Mouse (Mus musculus) embryonic facial prominence, embryonic 10.5 days (tissue): ENCODE results near the gene Wbp2. TPM values are rescaled to one million over a fixed set of nuclear protein-coding genes. Genes with fewer than 3 reads are reported as not detected.
"Not testable (repeated sequence)": the region's sequence is repeated elsewhere in the genome, so short reads cannot be mapped to it uniquely, and the experiment has no call there.

Experiments
- DNase-seq: peaks from one replicate; pipeline ENCODE4 v3.0.0-alpha.2; 2017; ENCODE audit warnings: low spot score
- H3K27ac ChIP-seq: fragments of 300-500 bp; sonication (generic); replicated peaks from 2 replicates; pipeline ENCODE4 v1.5.1; 2016; ENCODE audit warnings: mild to moderate bottlenecking
- H3K27me3 ChIP-seq: fragments of 300-500 bp; sonication (generic); replicated peaks from 2 replicates; pipeline ENCODE4 v1.6.1; 2016; ENCODE audit warnings: low read depth, mild to moderate bottlenecking; ENCODE audit not compliant: poor library complexity, severe bottlenecking
- H3K36me3 ChIP-seq: fragments of 300-500 bp; sonication (generic); replicated peaks from 2 replicates; pipeline ENCODE4 v1.6.1; 2016; ENCODE audit warnings: mild to moderate bottlenecking, moderate library complexity
- H3K4me1 ChIP-seq: fragments of 300-500 bp; sonication (generic); 2 replicates; pipeline ENCODE4 v1.6.1; 2016
- H3K4me3 ChIP-seq: fragments of 300-500 bp; sonication (generic); 2 replicates; pipeline ENCODE4 v1.5.1; 2016; ENCODE audit warnings: mild to moderate bottlenecking, moderate library complexity
- H3K9me3 ChIP-seq: fragments of 300-500 bp; sonication (generic); 2 replicates; pipeline ENCODE4 v1.6.1; 2016; ENCODE audit warnings: mild to moderate bottlenecking
- WGBS: fragments of 180-500 bp; shearing (Covaris S2); methylation state at CpG from one replicate; pipeline ENCODE4 v1.1.7; 2016; 5-methylcytosine and 5-hydroxymethylcytosine counted together
- polyA plus RNA-seq: library from polyadenylated mRNA; unstranded; fragments of >200 nt; fragmentation: Nextera tagmentation; extraction: Ambion mirVana; gene quantifications from 2 replicates; pipeline ENCODE4 v1.2.1, GENCODE M21; 2016

Wbp2 gene
- polyA plus RNA-seq, 1 experiment from 2014 or later, result 74.2 TPM

DNA sequence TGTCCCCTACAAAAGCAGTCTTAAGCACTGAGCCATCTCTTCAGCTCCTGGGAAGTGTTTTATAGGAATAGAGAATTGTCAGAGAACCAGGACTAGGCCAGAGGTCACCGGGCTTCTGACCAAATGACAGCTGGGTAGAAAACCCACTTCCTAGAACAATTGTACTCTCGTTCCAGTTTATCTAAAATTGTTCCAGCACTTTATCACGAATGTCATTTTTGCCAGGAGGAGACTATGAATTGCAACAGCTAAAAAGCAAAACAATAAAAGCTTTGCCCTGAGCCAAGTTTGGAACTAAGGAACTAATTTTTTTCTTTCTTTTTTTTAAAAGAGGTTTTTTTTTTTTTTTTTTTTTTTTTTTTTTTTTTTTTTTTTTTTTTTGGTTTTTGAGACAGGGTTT lies 8.8 kb upstream of the Wbp2 start:
- H3K4me3 ChIP-seq, result no peak overlapping the region
- peaks cover 4% of the 10 kb centered on the region; the same call in 1 of the 2 replicates for H3K9me3 ChIP-seq
- H3K36me3 ChIP-seq, result no peaks in the 10 kb centered on the region
- H3K27ac ChIP-seq, result no peak overlapping the region
- H3K27me3 ChIP-seq, result no peaks in the 10 kb centered on the region
- 73% methylated on average over 3 of the region's 3 CpGs for WGBS
- H3K4me1 ChIP-seq, result peaks cover 15% of the 10 kb centered on the region
- no peak for DNase-seq

DNA sequence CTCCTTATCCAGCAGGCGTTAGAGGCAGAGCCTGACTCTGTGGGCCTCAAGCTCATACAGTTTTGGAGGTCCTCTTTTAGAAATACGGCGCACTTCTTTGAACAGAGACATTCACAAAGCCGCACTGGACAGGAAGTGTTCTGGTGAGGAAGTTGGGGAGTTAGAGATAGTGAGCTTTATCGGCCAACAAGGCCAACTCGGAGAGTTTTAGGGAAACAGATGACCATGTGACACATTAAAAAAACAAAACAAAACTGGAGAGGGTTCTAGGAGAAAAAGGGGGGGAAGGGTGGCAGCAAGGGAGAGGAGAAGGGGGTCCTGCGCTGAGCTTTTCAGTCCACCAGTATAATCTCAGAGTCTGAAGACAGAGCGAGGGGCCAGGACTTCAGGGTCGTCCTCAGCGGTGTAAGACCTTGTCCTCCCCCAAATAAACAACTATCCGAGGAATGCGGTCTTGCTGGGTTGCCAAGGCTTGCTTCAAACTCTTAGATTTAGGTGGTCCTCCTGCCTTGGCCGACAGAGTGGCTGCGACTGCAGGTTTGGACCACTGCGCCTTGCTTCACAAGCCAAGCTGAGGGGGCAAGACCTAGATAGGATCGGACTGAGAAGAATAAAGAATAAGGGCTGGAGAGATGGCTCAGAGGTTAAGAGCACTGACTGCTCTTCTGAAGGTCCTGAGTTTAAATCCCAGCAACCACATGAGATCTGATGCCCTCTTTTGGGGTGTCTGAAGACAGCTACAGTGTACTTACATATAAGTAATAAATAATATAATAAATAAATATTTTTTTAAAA lies 7.2 kb upstream of the Wbp2 start:
- no peak overlapping the region for H3K4me3 ChIP-seq
- peaks cover 4% of the 10 kb centered on the region; the same call in 1 of the 2 replicates for H3K9me3 ChIP-seq
- no peak for DNase-seq
- H3K27me3 ChIP-seq, result no peaks in the 10 kb centered on the region
- no peaks in the 10 kb centered on the region for H3K36me3 ChIP-seq
- 60% methylated on average over 16 of the region's 16 CpGs for WGBS
- H3K27ac ChIP-seq, result no peak overlapping the region; the same call in 1 of the 2 replicates
- H3K4me1 ChIP-seq, result peaks cover 6% of the 10 kb centered on the region

DNA sequence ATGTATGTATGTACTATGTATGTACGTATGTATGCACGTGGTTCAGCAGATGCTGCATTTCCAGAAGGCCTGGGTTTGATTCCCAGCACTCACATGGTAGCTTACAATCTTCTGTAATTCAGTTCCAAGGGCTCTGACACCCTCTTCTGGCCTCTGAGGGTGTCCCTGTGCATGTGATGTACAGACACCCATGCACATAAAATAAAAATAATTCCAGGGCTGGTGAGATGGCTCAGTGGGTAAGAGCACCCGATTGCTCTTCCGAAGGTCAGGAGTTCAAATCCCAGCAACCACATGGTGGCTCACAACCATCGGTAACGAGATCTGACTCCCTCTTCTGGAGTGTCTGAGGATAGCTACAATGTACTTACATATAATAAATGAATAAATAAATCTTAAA lies 6.2 kb upstream of the Wbp2 start:
- 91% methylated on average over 6 of the region's 6 CpGs for WGBS
- H3K27me3 ChIP-seq, DNase-seq, H3K9me3 ChIP-seq, H3K4me1 ChIP-seq, H3K36me3 ChIP-seq, H3K27ac ChIP-seq, H3K4me3 ChIP-seq: not testable (repeated sequence)

DNA sequence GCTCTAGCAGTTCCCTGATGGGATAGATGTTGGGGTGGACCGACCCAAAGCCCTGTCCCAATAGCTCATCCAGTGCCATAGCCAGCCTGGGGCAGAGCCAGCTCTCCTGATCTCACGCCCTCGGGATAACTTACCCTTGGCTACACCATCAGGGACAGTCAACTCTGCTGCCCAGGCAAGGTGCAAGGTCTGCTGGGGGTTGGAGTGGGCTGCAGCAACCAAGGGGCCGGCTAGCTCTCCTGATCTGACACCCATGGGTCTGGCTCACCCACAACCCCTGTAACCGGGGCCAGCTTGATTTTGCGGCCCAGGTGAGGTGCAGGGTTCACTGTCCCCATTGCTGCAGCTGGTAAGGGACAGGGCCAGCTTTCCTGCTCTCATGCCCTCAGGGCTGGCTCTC lies 4.8 kb upstream of the Wbp2 start:
- Histone ChIP-seq H3K27ac (no peak overlapping the region), H3K9me3 (peaks cover under 1% of the 10 kb centered on the region; the same call in 1 of the 2 replicates), H3K4me3 (0 out of 2 replicates have a peak overlapping the region, but pooled peaks have one; percentile 17), H3K36me3 (no peaks in the 10 kb centered on the region), H3K27me3 (no peaks in the 10 kb centered on the region), H3K4me1 (peaks cover 16% of the 10 kb centered on the region)
- no peak for DNase-seq
- WGBS, result 88% methylated on average over 6 of the region's 6 CpGs

GRCm38 (mm10) chr11:116089545-116089944 lies 2.8 kb upstream of the Wbp2 start:
- Histone ChIP-seq H3K4me1 (peaks cover 31% of the 10 kb centered on the region), H3K36me3 (peaks cover 7% of the 10 kb centered on the region; the same call in 1 of the 2 replicates), H3K9me3 (no peaks in the 10 kb centered on the region), H3K27me3 (no peaks in the 10 kb centered on the region), H3K4me3 (no peak overlapping the region), H3K27ac (no peak overlapping the region)
- 91% methylated on average over 6 of the region's 6 CpGs for WGBS
- DNase-seq, result no peak

DNA sequence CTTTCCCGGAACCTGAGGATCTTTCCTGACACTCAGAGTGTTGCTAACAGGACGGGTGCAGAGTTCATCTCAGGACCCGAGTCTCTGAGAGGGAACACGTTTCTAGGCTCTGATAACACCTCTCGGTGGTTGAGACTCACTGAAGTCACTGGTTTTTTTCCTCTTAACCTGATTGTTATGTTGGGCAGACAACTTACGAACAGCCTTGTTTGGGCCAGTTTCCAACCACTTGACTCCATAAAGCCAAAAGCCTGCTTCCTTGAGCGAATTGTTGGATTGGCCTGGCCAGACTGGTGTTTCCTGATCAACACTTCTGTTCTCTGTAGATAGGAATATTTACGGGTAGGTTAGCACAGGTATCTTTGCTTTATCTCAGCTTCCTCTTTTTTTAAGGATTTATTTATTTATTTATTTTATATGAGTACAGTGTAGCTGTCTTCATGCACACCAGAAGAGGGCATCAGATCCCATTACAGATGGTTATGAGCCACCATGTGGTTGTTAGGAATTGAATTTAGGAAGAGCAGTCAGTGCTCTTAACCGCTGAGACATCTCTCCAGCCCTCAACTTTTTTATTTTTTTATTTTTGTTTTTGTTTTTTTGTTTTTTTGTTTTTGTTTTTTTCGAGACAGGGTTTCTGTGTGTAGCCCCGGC lies 2.1 kb upstream of the Wbp2 start:
- Histone ChIP-seq H3K27ac (no peak overlapping the region), H3K36me3 (peaks cover 14% of the 10 kb centered on the region), H3K4me3 (no peak overlapping the region), H3K27me3 (no peaks in the 10 kb centered on the region), H3K9me3 (no peaks in the 10 kb centered on the region), H3K4me1 (peaks cover 28% of the 10 kb centered on the region)
- WGBS, result 88% methylated on average over 11 of the region's 11 CpGs
- no peak for DNase-seq

- peaks cover 20% of the 10 kb centered on the region for H3K36me3 ChIP-seq
- peak overlapping the region; percentile 68; the same call in 1 of the 2 replicates for H3K4me3 ChIP-seq
- H3K4me1 ChIP-seq, result peaks cover 27% of the 10 kb centered on the region
- no peaks in the 10 kb centered on the region for H3K27me3 ChIP-seq
- H3K9me3 ChIP-seq, result no peaks in the 10 kb centered on the region
- DNase-seq, result no peak
- no peak overlapping the region for H3K27ac ChIP-seq
- 89% methylated on average over 8 of the region's 8 CpGs for WGBS
Measured at GRCm38 (mm10) chr11:116088188-116088587, 1.4 kb upstream of the Wbp2 start.

DNA sequence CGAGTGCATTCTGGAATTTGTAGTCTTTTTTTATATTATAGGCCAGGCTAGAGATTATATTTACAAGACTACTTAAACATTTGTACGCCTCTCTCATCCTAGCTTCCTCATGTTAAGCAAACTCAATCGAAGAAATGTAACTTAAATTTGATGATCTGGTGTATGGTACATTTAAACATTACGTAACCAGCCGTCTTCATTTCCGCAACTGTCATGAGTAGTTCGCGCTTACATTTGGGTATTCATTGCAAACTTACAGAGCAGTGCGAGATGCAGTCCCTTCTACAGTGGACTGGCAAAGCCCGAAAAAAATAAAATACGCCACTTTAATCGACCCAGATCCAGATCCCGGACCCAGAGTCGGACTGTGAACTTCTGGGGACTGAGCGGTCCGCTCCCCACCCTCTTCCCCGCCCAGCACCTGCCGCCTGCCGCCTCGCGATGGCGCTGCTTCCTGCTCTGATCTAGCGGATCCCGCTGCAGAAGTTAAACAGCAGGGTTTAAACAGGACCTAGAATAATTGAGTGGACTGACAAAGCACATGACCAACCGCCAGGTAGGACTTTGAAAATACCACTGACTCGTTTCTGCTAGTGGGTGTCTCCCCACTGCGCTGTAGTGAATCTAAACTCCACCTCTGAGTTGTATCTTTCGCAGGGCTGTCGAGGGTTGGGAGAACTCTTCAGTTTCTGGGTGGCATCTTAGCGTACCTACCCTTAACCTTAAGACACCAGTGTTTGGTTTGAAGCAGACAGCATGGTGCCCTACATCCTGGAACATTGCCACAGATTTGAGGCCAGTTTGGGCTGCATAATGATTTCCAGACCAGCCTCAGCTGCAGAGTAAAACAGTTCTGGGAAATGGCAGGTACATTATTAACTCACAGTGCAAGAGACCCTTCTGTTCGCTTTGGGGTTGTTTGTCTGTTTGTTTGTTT lies 667 bp upstream of the Wbp2 start:
- peak overlapping the region; percentile 88 for H3K27ac ChIP-seq

GRCm38 (mm10) chr11:116084166-116084565 lies 2.6 kb downstream of the Wbp2 start:
- H3K36me3 ChIP-seq, result peaks cover 60% of the 10 kb centered on the region
- no peaks in the 10 kb centered on the region for H3K27me3 ChIP-seq
- H3K9me3 ChIP-seq, result no peaks in the 10 kb centered on the region
- 95% methylated on average over 6 of the region's 6 CpGs for WGBS
- H3K4me1 ChIP-seq, result peaks cover 48% of the 10 kb centered on the region
- no peak overlapping the region for H3K27ac ChIP-seq
- no peak overlapping the region for H3K4me3 ChIP-seq
- no peak for DNase-seq

More for the DNA sequence above, 667 bp upstream of the Wbp2 start:
- no peaks in the 10 kb centered on the region for H3K27me3 ChIP-seq
- H3K9me3 ChIP-seq, result no peaks in the 10 kb centered on the region
- peaks cover 27% of the 10 kb centered on the region for H3K4me1 ChIP-seq
- peaks cover 27% of the 10 kb centered on the region for H3K36me3 ChIP-seq
- H3K4me3 ChIP-seq, result peak overlapping the region; percentile 68
- peak; percentile 90 for DNase-seq
- 3% methylated on average over 31 of the region's 31 CpGs for WGBS

- no peak overlapping the region for H3K27ac ChIP-seq
- H3K4me3 ChIP-seq, result no peak overlapping the region
- DNase-seq, result no peak
- H3K36me3 ChIP-seq, result peaks cover 66% of the 10 kb centered on the region
- peaks cover 55% of the 10 kb centered on the region for H3K4me1 ChIP-seq
- WGBS, result 92% methylated on average over 14 of the region's 14 CpGs
- H3K9me3 ChIP-seq, result no peaks in the 10 kb centered on the region
- no peaks in the 10 kb centered on the region for H3K27me3 ChIP-seq
Measured at GRCm38 (mm10) chr11:116083096-116083672, 3.6 kb downstream of the Wbp2 start.

- WGBS, result 71% methylated on average over 6 of the region's 6 CpGs
- H3K27me3 ChIP-seq, result no peaks in the 10 kb centered on the region
- H3K9me3 ChIP-seq, result no peaks in the 10 kb centered on the region
- H3K4me1 ChIP-seq, result peaks cover 62% of the 10 kb centered on the region
- no peak for DNase-seq
- peaks cover 66% of the 10 kb centered on the region for H3K36me3 ChIP-seq
- no peak overlapping the region; the same call in 1 of the 2 replicates for H3K27ac ChIP-seq
- no peak overlapping the region for H3K4me3 ChIP-seq
Measured at GRCm38 (mm10) chr11:116081081-116081480, 5.7 kb downstream of the Wbp2 start.

- no peak overlapping the region; the same call in 1 of the 2 replicates for H3K4me3 ChIP-seq
- no peaks in the 10 kb centered on the region for H3K9me3 ChIP-seq
- DNase-seq, result no peak
- H3K4me1 ChIP-seq, result peaks cover 60% of the 10 kb centered on the region
- 80% methylated on average over 10 of the region's 10 CpGs for WGBS
- peak overlapping the region; percentile 76; the same call in 1 of the 2 replicates for H3K27ac ChIP-seq
- H3K27me3 ChIP-seq, result no peaks in the 10 kb centered on the region
- H3K36me3 ChIP-seq, result peaks cover 58% of the 10 kb centered on the region
Measured at GRCm38 (mm10) chr11:116079511-116079910, 7.3 kb downstream of the Wbp2 start.
